Mouse (Mus musculus): ENCODE measurements around the gene Sgms1.

Gene Sgms1

GRCm38 (mm10) chr19:32210450-32211292 is 178.8 kb downstream of the Sgms1 start:
- peak; percentile 81 for DNase-seq (ENCODE audit: low spot score)

- no peak for DNase-seq (ENCODE audit: low spot score)
Observed at GRCm38 (mm10) chr19:32210099-32210449, 179.4 kb downstream of the Sgms1 start.

DNA sequence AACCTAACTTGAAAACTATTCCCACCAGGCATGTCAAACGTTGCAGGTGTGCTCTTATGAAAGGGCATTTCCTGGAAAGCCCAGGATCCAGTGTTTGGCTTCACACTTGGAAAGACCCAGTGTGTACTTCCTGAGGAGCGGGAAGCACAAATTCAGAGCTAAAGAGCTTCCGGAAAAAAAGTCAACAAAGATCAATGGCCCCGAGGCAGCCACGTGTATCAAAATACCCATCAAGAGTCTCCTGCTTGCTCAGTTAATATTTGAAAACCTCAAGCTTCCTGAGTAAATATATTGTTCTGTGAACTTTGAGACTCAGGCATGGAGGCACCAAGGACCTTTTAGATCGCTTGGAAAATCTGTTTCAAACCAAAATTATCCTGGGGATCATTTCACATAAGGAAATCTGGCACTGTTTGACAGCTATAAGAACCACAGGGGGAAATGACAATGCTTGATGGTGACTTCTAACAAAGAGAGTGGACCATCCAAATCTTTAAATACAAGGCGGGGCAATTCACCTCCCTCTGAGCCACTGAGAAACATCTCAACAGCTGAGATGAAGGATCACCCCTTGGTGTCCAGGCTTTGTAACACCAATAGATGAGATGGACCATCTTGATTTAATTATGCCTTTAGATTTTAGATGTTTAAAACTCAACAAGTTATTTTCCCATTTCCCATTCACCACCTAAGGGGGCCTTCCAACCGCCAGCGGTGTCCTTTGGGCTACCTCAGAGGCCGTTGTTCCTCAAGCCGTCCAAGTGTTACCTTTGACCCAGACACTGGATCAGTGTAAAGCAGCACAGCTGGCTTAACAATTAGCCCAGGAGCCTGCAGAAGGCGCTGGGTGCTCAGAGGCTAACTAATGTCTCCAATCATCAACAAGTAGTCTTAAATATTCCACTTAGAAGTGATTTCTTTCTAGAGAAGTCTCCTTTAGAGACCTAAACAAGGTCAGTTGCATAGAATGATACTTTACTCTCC is 187.1 kb downstream of the Sgms1 start:
- DNase-seq (ENCODE audit: low spot score) = no peak

DNA sequence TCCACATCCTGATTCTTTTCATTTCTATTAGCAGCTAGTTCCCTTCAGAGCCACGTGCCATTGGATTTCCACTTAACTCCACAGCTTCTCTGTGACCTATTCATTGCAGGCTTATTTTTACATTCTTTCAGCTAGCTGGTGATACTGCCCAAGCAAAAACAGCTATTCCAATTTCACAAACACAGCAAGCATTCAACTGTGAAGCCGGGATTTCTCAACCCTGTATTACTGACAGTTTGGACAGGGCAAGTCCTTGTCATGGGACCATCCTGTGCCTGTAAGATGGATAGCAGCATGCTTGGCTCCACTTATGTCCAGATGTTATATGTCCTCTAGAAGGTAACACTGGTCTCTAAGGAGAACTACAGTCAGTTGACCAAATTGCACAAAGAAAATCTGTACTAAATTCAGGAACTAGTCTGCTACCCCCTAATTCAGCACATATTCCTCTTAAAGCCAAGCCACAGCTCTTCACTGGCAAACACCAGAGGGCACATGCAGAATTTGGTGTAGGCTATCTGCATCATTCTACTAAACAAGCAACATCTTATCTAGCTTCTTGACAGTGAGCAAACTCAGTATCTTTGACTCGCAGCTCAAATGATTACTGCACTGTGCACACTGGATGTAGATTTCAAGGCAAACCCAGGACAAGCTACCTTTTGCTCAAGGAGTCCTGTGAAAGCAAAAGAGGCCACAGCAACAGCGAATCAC is 189.5 kb downstream of the Sgms1 start:
- no peak for DNase-seq (ENCODE audit: low spot score)

GRCm38 (mm10) chr19:32199133-32199532 is 190.4 kb downstream of the Sgms1 start:
- DNase-seq (ENCODE audit: low spot score) = no peak

- no peak for DNase-seq (ENCODE audit: low spot score)
Observed at GRCm38 (mm10) chr19:32198494-32199106, 190.9 kb downstream of the Sgms1 start.

- no peak for DNase-seq (ENCODE audit: low spot score)
Observed at GRCm38 (mm10) chr19:32196976-32197819, 192.3 kb downstream of the Sgms1 start.

DNA sequence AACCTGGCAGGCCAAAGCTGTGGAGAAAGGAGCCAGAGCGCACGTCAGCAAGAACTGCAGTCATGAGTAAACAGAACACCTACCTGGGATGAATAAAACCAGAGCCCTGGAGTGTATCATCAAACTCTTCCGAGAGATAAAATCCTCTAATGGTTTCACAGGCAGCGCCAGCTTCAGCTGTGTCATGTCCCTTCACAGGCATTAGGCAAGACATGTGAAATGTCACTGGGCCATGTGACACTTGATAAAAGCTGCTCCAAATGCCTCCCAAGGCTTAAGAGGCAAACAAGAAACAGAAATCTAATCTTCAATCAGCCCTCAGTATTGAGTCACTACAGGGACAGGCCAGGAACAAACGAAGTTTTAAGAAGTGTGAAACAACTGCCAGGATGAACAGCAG is 193.3 kb downstream of the Sgms1 start:
- DNase-seq (ENCODE audit: low spot score) = no peak

DNA sequence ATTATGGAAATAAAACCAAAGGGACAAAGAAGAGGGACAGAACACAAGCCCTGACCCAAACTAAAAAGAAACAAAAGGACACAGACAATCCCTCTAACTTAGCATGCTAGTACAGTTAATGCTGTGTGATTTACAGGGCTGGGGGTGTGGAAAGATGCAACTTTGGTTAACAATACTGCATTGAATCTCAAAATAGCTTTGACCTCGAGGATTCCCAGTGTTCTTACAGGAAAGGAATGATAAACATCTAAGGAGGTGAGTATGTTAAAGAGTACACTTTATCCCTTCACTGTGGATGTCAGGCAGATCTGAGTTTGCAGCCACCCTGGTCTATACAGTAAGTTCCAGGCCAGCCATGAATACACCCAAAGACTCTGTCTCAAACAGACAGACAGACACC is 194.7 kb downstream of the Sgms1 start:
- no peak for DNase-seq (ENCODE audit: low spot score)

- DNase-seq (ENCODE audit: low spot score) = no peak
Observed at GRCm38 (mm10) chr19:32194074-32194473, 195.4 kb downstream of the Sgms1 start.

DNA sequence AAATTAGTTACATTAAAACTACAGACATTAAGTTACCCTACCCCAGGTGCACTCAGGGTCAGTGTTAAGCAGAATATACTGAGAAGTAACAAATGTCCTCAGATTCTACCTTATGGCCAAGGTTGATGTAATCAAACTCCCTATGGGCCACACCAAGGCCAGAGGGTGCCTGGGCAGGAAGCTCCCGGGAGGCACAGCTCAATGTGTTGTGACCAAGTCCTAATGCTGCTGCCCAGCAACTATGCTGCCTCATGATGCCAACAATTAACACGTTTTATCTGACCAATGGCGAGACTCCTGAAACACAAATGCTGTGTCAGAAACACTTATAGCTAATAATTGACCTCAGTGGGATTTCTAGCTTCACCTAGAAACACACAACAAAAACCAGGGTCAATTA is 197.9 kb downstream of the Sgms1 start:
- no peak for DNase-seq (ENCODE audit: low spot score)

DNA sequence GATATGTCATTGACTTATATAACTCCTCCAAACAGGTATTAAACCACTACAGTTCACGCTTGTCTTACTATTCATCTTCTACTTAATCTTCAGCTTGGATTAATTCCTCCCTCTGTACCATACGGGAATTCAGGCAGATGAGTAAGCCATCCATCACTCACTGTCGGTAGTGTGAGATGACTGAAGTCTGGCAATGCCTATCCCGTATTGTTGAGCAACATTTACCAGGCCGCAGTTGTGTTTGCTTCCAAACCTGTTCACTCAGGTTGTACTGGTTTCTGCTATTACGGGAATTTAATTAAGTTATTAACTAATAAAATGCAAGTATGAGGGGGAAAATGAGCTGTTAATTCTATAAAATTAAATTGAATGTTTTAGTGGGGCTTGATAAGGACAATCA is 199.6 kb downstream of the Sgms1 start:
- DNase-seq (ENCODE audit: low spot score) = no peak

- peak; percentile 1 for DNase-seq (ENCODE audit: low spot score)
Observed at GRCm38 (mm10) chr19:32189036-32189436, 200.5 kb downstream of the Sgms1 start.

DNA sequence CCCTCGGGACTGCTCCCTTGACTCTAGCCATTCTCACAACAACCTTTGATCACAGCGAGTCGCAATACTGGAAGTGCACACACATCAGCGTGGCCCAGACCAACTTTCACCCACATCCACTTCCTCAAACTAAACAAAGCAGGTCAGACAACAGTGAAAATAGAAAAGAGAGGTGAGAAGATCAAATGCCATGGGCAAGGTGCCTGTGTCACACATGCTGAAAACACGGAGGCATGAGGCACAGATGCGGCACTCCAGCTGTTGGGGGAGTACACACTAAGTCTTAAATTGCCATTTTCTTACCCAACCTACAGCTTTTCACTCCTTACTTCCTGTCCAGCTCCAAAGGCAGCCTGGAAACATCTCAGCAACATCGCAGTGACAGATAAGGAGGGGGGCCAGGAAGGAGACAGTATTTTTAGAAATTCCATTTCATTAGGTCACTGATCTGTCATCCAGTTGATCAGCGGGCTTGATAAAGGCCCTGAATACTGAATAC is 202.9 kb downstream of the Sgms1 start:
- DNase-seq (ENCODE audit: low spot score) = no peak

DNA sequence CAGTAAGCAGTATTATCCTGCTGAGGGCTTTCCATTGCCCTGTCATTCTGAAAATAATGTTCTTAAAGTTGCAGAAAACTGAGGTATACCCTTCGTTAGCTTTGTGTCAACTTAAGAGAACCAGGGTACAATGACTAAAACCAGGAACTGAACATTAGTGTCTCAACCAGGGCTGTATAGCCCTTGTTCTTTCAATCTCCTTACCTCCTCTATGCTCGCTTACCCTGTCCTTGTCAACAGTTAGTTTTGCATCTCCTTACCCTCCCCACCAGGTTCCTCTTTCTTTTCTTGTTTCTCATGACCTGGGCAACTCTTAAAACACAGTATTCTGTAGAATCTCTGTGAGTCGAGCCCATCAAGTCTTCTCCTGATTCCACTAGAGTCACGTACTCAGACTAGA is 206.5 kb downstream of the Sgms1 start:
- DNase-seq (ENCODE audit: low spot score) = no peak

GRCm38 (mm10) chr19:32182471-32182870 is 207.0 kb downstream of the Sgms1 start:
- no peak for DNase-seq (ENCODE audit: low spot score)

DNA sequence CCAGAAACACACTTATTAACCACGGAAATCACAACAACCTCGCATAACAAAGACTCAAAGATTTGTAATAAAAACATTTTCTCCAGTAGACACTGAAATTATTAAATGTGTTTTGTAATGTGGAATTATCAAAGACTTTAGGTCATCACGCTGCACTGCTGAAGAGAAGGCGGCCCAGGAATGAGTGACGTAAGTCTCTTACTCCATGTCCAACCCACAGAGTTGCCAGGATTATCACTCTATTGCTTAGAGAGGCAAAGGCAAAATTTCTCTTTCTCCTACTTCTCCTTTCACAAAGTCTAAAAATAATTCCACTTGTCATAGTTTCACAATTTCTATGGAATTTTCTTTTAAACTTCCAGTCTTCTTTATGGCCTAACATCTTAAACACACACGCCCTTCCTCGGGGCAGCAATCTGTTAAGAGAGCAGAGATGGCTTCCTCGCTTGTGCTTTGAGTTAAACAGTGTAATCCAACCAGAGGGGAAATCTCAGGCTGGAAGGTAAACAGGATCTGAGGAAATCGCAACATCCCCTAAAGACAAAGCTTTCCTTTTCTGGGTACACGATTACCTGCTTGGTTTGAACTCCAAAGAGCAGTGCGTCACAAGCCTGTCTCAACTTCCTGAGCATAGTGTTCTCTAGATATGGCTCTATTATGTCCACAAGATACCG is 207.7 kb downstream of the Sgms1 start:
- no peak for DNase-seq (ENCODE audit: low spot score)

DNA sequence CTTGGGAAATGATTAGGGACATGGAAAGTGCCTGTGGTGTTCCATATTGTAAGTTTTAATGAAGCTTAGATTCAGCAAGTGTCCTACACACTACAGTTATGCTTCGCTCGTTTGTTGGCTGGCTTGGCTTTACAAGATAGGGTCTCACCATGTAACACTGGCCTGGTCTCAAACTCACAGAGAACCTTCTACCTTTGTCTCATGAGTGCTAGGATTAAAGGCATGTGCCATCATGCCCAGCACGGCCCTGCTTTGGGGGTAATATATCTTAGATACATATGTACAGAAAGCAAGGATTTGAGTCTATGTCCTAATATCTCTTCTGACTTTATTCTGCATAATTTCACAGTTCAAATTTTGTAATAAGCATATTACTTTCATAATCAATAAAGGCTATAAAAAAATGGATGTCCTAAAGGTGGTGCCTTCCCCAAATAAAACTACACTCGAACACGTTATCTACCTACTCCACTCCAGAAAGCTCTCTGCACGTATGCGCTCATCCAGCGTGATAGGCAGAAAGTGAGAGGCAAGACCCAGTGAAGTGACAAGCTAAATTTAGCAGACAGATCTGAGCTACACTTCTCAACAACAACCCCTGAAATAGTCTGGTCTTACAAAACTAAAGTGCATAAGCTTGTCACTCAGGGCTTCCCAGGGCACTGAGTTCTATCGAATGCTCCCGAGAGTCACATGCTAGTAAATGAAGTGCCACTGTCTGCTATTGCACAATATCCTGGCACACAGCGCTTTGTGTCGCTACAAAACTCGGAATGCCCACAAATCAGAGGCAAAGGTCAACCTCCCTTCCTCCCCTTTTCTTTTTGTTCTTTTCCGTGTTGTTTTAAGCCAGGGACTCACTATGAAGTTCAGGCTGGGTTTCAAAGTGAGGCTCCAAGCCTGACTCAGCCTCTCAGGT is 208.5 kb downstream of the Sgms1 start:
- DNase-seq (ENCODE audit: low spot score) = no peak

DNA sequence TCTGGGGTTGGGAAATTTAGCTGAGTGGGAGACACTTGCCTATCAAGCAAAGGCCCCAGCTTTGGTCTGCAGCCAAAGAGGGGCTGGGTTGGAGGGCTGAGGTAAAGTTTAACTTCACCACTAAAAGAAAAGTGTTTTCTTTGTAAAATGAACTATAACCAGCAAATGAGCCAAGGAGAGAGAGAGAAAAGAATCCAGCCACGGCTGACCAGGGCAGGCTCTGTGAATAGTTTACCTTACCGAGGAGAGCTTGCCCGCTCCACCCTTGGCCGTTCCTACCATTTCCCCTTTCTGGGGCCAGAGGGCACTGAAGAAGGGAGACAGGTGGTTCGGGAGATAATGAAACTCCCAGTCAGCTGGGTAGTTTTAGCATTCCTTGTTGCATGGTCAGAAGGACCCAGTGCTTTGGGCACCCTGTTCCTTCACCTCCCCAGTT is 209.5 kb downstream of the Sgms1 start:
- no peak for DNase-seq (ENCODE audit: low spot score)

Measured in ovary, postnatal 36 days (tissue).